Mouse (Mus musculus) erythroblast, embryonic 14.5 days (primary cell): ENCODE measurements around the gene Ldlrap1.

Source experiments
- GATA1 ChIP-seq: IDR thresholded peaks from 2 replicates; pipeline ENCODE4 v1.6.1; 2012; ENCODE audit warnings: low read length, inconsistent platforms, mixed read lengths
- TAL1 ChIP-seq: IDR thresholded peaks from 3 replicates; pipeline ENCODE4 v1.6.1; 2012; ENCODE audit warnings: low read length, inconsistent platforms, mixed read lengths

GRCm38 (mm10) chr4:134705311-134705710 is 62.5 kb downstream of the Ldlrap1 start:
- TF ChIP-seq GATA1: no peak
- no peak for TF ChIP-seq TAL1
